Mouse (Mus musculus): ENCODE measurements around the gene Nemp1. TPM values are rescaled to one million over a fixed set of nuclear protein-coding genes. Genes with fewer than 3 reads are reported as not detected.

Gene Nemp1
- polyA plus RNA-seq, 1 experiment from 2014 or later, result 9.2 TPM

GRCm38 (mm10) chr10:127730285-127730932, 63.7 kb downstream of the Nemp1 start:
- no peak overlapping the region for H3K4me2 ChIP-seq
- no peak overlapping the region for H3K27ac ChIP-seq (ENCODE audit: poor library complexity, severe bottlenecking)
- WGBS, result 61% methylated on average over 11 of the region's 11 CpGs
- H3K36me3 ChIP-seq, result no peaks in the 10 kb centered on the region
- peaks cover 28% of the 10 kb centered on the region for H3K27me3 ChIP-seq (replicated peaks)
- no peak overlapping the region for H3K4me3 ChIP-seq
- no peak overlapping the region for H3K9ac ChIP-seq
- no peak for ATAC-seq (ENCODE audit: insufficient number of reproducible peaks, low FRiP score)
- no peaks in the 10 kb centered on the region; the same call in 1 of the 2 replicates for H3K4me1 ChIP-seq (replicated peaks)
- no peaks in the 10 kb centered on the region for H3K9me3 ChIP-seq (replicated peaks)

GRCm38 (mm10) chr10:127730933-127731310, 64.2 kb downstream of the Nemp1 start:
- H3K27me3 ChIP-seq (replicated peaks), result peaks cover 25% of the 10 kb centered on the region
- no peak overlapping the region for H3K27ac ChIP-seq (ENCODE audit: poor library complexity, severe bottlenecking)
- H3K4me3 ChIP-seq, result no peak overlapping the region
- H3K36me3 ChIP-seq, result no peaks in the 10 kb centered on the region
- 58% methylated on average over 9 of the region's 9 CpGs for WGBS
- H3K9me3 ChIP-seq (replicated peaks), result no peaks in the 10 kb centered on the region
- H3K4me1 ChIP-seq (replicated peaks), result no peaks in the 10 kb centered on the region; the same call in 1 of the 2 replicates
- H3K9ac ChIP-seq, result no peak overlapping the region
- no peak overlapping the region for H3K4me2 ChIP-seq
- no peak for ATAC-seq (ENCODE audit: insufficient number of reproducible peaks, low FRiP score)

- Histone ChIP-seq H3K4me2 (no peak overlapping the region), H3K4me1 (replicated peaks) (no peaks in the 10 kb centered on the region; the same call in 1 of the 2 replicates), H3K4me3 (no peak overlapping the region), H3K9me3 (replicated peaks) (no peaks in the 10 kb centered on the region), H3K27me3 (replicated peaks) (peaks cover 23% of the 10 kb centered on the region), H3K36me3 (no peaks in the 10 kb centered on the region), H3K27ac (ENCODE audit: poor library complexity, severe bottlenecking) (no peak overlapping the region), H3K9ac (no peak overlapping the region)
- 38% methylated on average over 5 of the region's 5 CpGs for WGBS
- no peak for ATAC-seq (ENCODE audit: insufficient number of reproducible peaks, low FRiP score)
Observed at GRCm38 (mm10) chr10:127731397-127731796, 64.7 kb downstream of the Nemp1 start.

GRCm38 (mm10) chr10:127734434-127734833, 67.7 kb downstream of the Nemp1 start:
- Histone ChIP-seq H3K4me3 (no peak overlapping the region), H3K4me2 (no peak overlapping the region), H3K9ac (no peak overlapping the region), H3K4me1 (replicated peaks) (peaks cover 9% of the 10 kb centered on the region), H3K27me3 (replicated peaks) (0 out of 2 replicates have a peak, but pooled peaks cover 4% of the 10 kb centered on the region), H3K9me3 (replicated peaks) (no peaks in the 10 kb centered on the region), H3K36me3 (no peaks in the 10 kb centered on the region), H3K27ac (ENCODE audit: poor library complexity, severe bottlenecking) (no peak overlapping the region)
- WGBS, result 21% methylated on average over 5 of the region's 5 CpGs
- ATAC-seq (ENCODE audit: insufficient number of reproducible peaks, low FRiP score), result no peak

DNA sequence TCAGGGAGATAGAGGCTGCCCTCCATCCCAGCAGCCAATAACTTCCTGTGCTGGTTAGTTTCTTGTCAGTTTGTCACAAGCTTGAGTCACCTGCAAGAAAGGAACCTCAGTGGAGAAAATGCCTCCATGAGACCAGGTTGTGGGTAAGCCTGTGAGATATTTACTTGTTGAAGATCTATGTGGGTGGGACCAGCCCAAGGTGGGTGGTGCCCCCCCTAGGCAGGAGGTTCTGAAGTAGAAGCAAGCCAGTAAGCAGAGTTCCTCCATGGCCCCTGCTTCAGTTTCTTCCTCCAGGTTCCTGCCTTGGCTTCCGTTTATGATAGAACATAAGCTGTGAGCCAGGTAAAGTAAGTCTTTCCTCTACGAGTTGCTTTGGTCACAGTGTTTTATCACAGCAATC, 69.6 kb downstream of the Nemp1 start:
- H3K4me3 ChIP-seq, result no peak overlapping the region
- H3K4me1 ChIP-seq (replicated peaks), result peaks cover 14% of the 10 kb centered on the region
- peaks cover under 1% of the 10 kb centered on the region for H3K36me3 ChIP-seq
- H3K9me3 ChIP-seq (replicated peaks), result no peaks in the 10 kb centered on the region
- no peaks in the 10 kb centered on the region for H3K27me3 ChIP-seq (replicated peaks)
- H3K9ac ChIP-seq, result no peak overlapping the region
- no peak for ATAC-seq (ENCODE audit: insufficient number of reproducible peaks, low FRiP score)
- H3K27ac ChIP-seq (ENCODE audit: poor library complexity, severe bottlenecking), result no peak overlapping the region
- 76% methylated on average over 2 of the region's 2 CpGs for WGBS
- H3K4me2 ChIP-seq, result no peak overlapping the region

- Histone ChIP-seq H3K4me2 (no peak overlapping the region), H3K9ac (no peak overlapping the region), H3K4me1 (replicated peaks) (peaks cover 14% of the 10 kb centered on the region), H3K27ac (ENCODE audit: poor library complexity, severe bottlenecking) (no peak overlapping the region), H3K9me3 (replicated peaks) (no peaks in the 10 kb centered on the region), H3K36me3 (peaks cover 7% of the 10 kb centered on the region), H3K27me3 (replicated peaks) (no peaks in the 10 kb centered on the region), H3K4me3 (no peak overlapping the region)
- ATAC-seq (ENCODE audit: insufficient number of reproducible peaks, low FRiP score), result no peak
- WGBS, result 48% methylated on average over 4 of the region's 4 CpGs
Observed at GRCm38 (mm10) chr10:127736916-127737315, 70.2 kb downstream of the Nemp1 start.

- peaks cover 14% of the 10 kb centered on the region for H3K4me1 ChIP-seq (replicated peaks)
- H3K27ac ChIP-seq (ENCODE audit: poor library complexity, severe bottlenecking), result no peak overlapping the region
- H3K9ac ChIP-seq, result no peak overlapping the region
- H3K4me3 ChIP-seq, result no peak overlapping the region
- ATAC-seq (ENCODE audit: insufficient number of reproducible peaks, low FRiP score), result no peak
- no peaks in the 10 kb centered on the region for H3K9me3 ChIP-seq (replicated peaks)
- peaks cover 14% of the 10 kb centered on the region for H3K36me3 ChIP-seq
- H3K27me3 ChIP-seq (replicated peaks), result no peaks in the 10 kb centered on the region
- no peak overlapping the region for H3K4me2 ChIP-seq
- 30% methylated on average over 2 of the region's 2 CpGs for WGBS
Observed at GRCm38 (mm10) chr10:127737552-127737951, 70.9 kb downstream of the Nemp1 start.

DNA sequence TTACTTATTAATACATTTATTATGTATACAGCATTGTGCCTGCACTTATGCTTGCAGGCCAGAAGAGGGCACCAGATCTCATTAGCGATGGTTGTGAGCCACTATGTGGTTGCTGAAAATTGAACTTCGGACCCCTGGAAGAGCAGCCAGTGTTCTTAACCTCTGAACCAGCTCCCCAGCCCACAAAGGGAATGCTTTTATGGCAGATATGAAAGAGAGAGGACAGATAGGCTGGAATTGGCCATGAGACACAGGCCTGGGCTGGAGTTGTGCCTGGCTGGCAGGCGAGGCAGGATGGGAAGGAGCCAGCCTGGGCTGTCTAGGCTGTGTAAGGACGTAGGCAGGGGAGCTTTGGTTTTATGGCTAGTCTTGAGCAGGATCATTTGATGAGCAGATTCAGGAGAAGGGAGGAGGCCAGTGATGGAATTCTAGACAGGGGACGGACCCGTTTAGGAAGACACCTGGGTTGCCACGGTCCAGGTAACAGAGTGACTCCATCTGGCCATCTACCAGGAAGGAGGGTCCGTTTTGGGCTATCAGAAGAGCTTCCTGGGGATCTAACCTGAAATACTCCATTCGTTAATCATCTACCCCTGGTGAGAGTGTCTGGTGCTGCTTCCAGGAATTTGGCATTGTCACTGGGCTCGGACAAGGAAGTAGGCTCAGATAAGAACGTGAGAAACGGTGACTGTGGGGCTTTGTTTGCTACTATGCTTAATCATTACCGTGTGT, 71.6 kb downstream of the Nemp1 start:
- peaks cover 14% of the 10 kb centered on the region for H3K4me1 ChIP-seq (replicated peaks)
- no peaks in the 10 kb centered on the region for H3K9me3 ChIP-seq (replicated peaks)
- ATAC-seq (ENCODE audit: insufficient number of reproducible peaks, low FRiP score), result 0 out of 2 replicates have a peak, but pooled peaks have one; percentile 31
- no peak overlapping the region for H3K27ac ChIP-seq (ENCODE audit: poor library complexity, severe bottlenecking)
- peaks cover 21% of the 10 kb centered on the region for H3K36me3 ChIP-seq
- H3K27me3 ChIP-seq (replicated peaks), result no peaks in the 10 kb centered on the region
- peak overlapping the region; percentile 77 for H3K4me2 ChIP-seq
- WGBS, result 32% methylated on average over 13 of the region's 13 CpGs
- peak overlapping the region; percentile 99; the same call in 1 of the 2 replicates for H3K4me3 ChIP-seq
- no peak overlapping the region for H3K9ac ChIP-seq

- H3K36me3 ChIP-seq, result peaks cover 30% of the 10 kb centered on the region
- H3K9ac ChIP-seq, result peak within 1 kb of the TSS; percentile 99
- peak within 1 kb of the TSS; percentile 74 for H3K27ac ChIP-seq (ENCODE audit: poor library complexity, severe bottlenecking)
- peaks cover 14% of the 10 kb centered on the region for H3K4me1 ChIP-seq (replicated peaks)
- no peaks in the 10 kb centered on the region for H3K27me3 ChIP-seq (replicated peaks)
- no peaks in the 10 kb centered on the region for H3K9me3 ChIP-seq (replicated peaks)
- 2% methylated on average over 55 of the region's 61 CpGs for WGBS
- peak within 1 kb of the TSS; percentile 99 for H3K4me3 ChIP-seq
- H3K4me2 ChIP-seq, result peak within 1 kb of the TSS; percentile 77
- ATAC-seq (ENCODE audit: insufficient number of reproducible peaks, low FRiP score), result peak; percentile 84
Observed at GRCm38 (mm10) chr10:127739083-127739660, 72.5 kb downstream of the Nemp1 start, which contains the start of gene Zbtb39. Gene Zbtb39 (plus strand): TSS chr10:127739538.

DNA sequence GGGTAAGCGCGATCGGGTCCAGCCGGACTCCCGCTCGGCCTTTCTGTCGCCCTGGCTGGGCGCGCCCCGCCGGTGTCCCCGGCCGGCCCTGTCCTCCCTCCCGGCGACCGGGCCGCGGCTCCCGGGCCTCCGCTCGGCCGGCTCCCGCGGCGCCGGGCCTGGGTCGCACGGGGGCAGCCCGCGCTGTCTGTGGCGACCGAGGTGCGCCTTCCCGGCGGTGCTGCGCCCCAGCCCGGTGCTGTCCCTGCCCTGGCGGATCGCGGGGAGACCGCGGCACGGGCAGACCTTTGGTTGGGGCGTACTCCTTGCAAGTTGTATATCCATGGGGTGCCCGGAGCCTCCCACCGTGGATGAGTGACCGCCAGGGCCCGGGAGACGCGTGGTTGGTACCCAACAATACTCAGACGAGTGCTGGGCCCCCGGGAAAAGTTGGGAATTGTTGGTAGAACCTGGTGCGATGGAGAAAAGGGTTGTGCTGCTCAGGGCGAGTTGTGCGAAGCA, 73.0 kb downstream of the Nemp1 start:
- H3K9me3 ChIP-seq (replicated peaks), result no peaks in the 10 kb centered on the region
- ATAC-seq (ENCODE audit: insufficient number of reproducible peaks, low FRiP score), result peak; percentile 63
- peak overlapping the region; percentile 99 for H3K9ac ChIP-seq
- peaks cover 35% of the 10 kb centered on the region for H3K36me3 ChIP-seq
- peak overlapping the region; percentile 77 for H3K4me2 ChIP-seq
- peaks cover 14% of the 10 kb centered on the region for H3K4me1 ChIP-seq (replicated peaks)
- under 1% methylated on average over 50 of the region's 55 CpGs for WGBS
- peak overlapping the region; percentile 74 for H3K27ac ChIP-seq (ENCODE audit: poor library complexity, severe bottlenecking)
- no peaks in the 10 kb centered on the region for H3K27me3 ChIP-seq (replicated peaks)
- H3K4me3 ChIP-seq, result peak overlapping the region; percentile 99

DNA sequence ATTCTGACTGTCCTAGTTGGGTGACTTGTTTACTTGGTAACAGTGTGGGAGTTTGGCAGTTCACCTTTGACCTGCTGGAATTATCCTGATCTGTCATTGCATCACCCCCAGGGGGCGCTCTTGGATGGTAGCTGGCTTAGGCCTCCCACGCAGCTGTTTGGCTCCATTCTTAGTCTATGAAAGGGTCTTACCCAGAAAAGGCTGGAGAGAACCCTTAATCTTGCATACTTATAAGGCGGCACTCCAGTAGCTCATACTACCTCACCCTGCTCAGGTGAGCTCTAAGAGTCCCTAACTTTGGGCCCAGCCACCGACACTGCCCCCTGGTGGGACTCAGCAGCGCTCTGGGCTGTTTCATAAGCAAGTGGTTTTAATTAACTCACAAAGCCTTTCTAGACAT, 78.0 kb downstream of the Nemp1 start:
- no peak for ATAC-seq (ENCODE audit: insufficient number of reproducible peaks, low FRiP score)
- Histone ChIP-seq H3K27me3 (replicated peaks) (no peaks in the 10 kb centered on the region), H3K27ac (ENCODE audit: poor library complexity, severe bottlenecking) (no peak overlapping the region), H3K4me3 (no peak overlapping the region), H3K36me3 (peaks cover 68% of the 10 kb centered on the region), H3K4me1 (replicated peaks) (peaks cover 29% of the 10 kb centered on the region), H3K4me2 (no peak overlapping the region), H3K9ac (no peak overlapping the region), H3K9me3 (replicated peaks) (no peaks in the 10 kb centered on the region)
- 67% methylated on average over 5 of the region's 5 CpGs for WGBS
